Mouse (Mus musculus) right cerebral cortex, adult 18-20 months (tissue): Measurements from ENCODE around the gene 2310003L06Rik.

ENCODE experiments used
- DNase-seq: peaks from one replicate; pipeline ENCODE4 v3.0.0; 2022; ENCODE audit warnings: mixed read lengths

The 2310003L06Rik gene

GRCm38 (mm10) chr5:87969201-87969600 is at the start of gene 2310003L06Rik, which contains the start of gene Gm28434:
TSS of gene 2310003L06Rik (plus strand) at chr5:87969459.
TSS of gene Gm28434 (plus strand) at chr5:87969517.
- DNase-seq, result no peak

- DNase-seq, result no peak
These were observed 43.9 kb upstream of the 2310003L06Rik start, which contains the start of gene Csn3 for GRCm38 (mm10) chr5:87925372-87925771. TSS of gene Csn3 (plus strand) at chr5:87925579.

GRCm38 (mm10) chr5:87931603-87932002 is 37.7 kb upstream of the 2310003L06Rik start:
- DNase-seq, result no peak

- no peak for DNase-seq
These were observed 28.5 kb upstream of the 2310003L06Rik start for GRCm38 (mm10) chr5:87940752-87941151.

GRCm38 (mm10) chr5:87942515-87942914 is 26.7 kb upstream of the 2310003L06Rik start:
- no peak for DNase-seq

GRCm38 (mm10) chr5:87951836-87952235 is 17.4 kb upstream of the 2310003L06Rik start:
- no peak for DNase-seq

- DNase-seq, result no peak
These were observed 9.9 kb downstream of the 2310003L06Rik start, which contains the start of gene Cabs1 for GRCm38 (mm10) chr5:87979139-87979538. TSS of gene Cabs1 (plus strand) at chr5:87979439.

- DNase-seq, result no peak
These were observed 13.4 kb downstream of the 2310003L06Rik start for GRCm38 (mm10) chr5:87982468-87983214.

GRCm38 (mm10) chr5:88002249-88002648 is 33.0 kb downstream of the 2310003L06Rik start, which contains the start of gene Smr3a:
TSS of gene Smr3a (plus strand) at chr5:88002549.
- no peak for DNase-seq

GRCm38 (mm10) chr5:88005241-88005640 is 36.0 kb downstream of the 2310003L06Rik start:
- no peak for DNase-seq
